Mouse (Mus musculus): ENCODE measurements at regions not wholly inside any gene's neighbourhood (a gene's known extent, or its start where the extent isn't known, plus 50 kb on each side); places are given as distances from the start of the nearest gene placed in this dataset.
A peak's percentile ranks its signal among the peaks of the same experiment; 100 is the strongest.

GRCm38 (mm10) chr11:43370025-43370424, 56.0 kb downstream of the Pttg1 start:
- 82% methylated on average over 3 of the region's 3 CpGs for WGBS
- Histone ChIP-seq H3K36me3 (no peaks in the 10 kb centered on the region), H3K4me1 (no peaks in the 10 kb centered on the region), H3K9me3 (no peaks in the 10 kb centered on the region), H3K27me3 (ENCODE audit: insufficient read depth, poor library complexity, severe bottlenecking) (no peaks in the 10 kb centered on the region), H3K4me3 (no peak overlapping the region), H3K27ac (no peak overlapping the region)
- peak; percentile 10 for DNase-seq (ENCODE audit: low spot score)

DNA sequence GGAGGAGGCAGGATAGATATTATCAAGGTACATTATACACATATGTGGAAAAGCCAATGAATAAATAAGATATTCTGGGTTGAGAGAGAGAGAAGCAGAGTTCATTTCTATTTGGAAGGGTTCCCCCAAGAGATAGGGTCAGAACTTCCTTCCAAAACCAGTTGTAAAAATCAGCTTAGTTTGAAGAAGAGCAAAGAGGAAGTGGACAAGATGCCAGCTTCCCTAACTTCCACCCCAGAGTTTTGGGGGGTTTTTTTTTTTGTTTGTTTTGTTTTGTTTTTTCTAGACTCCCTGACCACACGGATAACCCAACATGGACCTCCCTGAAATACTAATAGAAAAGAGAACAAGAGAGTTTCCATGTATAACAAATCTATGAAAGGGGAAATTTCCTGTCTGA, 57.7 kb downstream of the Pttg1 start:
- no peaks in the 10 kb centered on the region for H3K9me3 ChIP-seq
- WGBS = 76% methylated on average over 1 of the region's 1 CpGs
- DNase-seq (ENCODE audit: low spot score) = no peak
- H3K36me3 ChIP-seq = no peaks in the 10 kb centered on the region
- no peaks in the 10 kb centered on the region for H3K4me1 ChIP-seq
- no peak overlapping the region for H3K4me3 ChIP-seq
- H3K27ac ChIP-seq = no peak overlapping the region
- no peaks in the 10 kb centered on the region for H3K27me3 ChIP-seq (ENCODE audit: insufficient read depth, poor library complexity, severe bottlenecking)

- no peaks in the 10 kb centered on the region for H3K36me3 ChIP-seq
- 65% methylated on average over 13 of the region's 13 CpGs for WGBS
Measured at GRCm38 (mm10) chr11:43361858-43362257, 64.2 kb downstream of the Pttg1 start.

DNA sequence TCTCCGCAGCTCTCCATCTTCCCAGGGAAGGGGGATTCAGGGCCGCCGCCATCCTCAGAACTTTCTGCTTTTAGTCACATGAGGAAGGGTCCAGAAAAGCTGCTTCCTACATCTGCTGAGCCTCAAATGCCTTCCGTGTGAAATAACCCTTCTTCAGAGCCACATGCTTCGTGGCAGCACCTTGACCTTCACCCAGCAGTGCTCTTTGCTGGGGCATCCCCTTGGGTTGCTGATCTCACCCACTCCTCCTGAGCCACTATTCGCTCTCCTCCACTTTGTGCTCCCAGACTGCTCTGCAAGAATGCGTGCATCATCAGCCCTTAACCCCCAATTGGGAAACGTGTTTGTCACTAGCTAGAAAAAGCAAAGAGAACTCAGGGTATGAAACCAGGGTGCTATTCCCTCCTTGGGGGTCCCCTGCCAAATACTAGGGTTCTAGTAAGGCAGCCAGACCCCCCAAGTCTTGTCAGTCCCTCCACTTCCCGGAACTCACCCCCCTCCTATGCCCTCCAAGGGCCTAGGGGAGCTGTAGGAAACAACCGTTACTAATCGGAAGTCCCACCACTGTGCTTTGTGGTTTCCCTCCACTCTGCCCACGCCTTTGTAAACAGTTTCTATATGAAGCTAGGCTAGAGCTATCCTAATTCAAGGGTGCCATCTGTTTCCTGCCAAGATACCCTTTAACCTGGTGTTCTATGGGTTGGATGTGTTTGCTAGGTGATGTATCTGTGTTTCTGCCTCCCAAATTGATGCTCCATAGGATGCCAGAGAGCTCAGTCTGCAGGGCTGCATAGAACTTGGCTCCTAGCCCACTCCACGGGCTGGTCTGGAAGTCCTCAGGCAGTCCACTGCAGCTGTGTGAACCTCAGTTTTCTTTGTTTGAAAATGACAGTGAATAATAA, 67.4 kb downstream of the Pttg1 start:
- H3K4me3 ChIP-seq = no peak overlapping the region
- H3K9me3 ChIP-seq = no peaks in the 10 kb centered on the region
- H3K27me3 ChIP-seq (ENCODE audit: insufficient read depth, poor library complexity, severe bottlenecking) = no peaks in the 10 kb centered on the region
- H3K4me1 ChIP-seq = 0 out of 2 replicates have a peak, but pooled peaks cover 2% of the 10 kb centered on the region
- no peaks in the 10 kb centered on the region for H3K36me3 ChIP-seq
- DNase-seq (ENCODE audit: low spot score) = no peak
- WGBS = 69% methylated on average over 13 of the region's 13 CpGs
- no peak overlapping the region for H3K27ac ChIP-seq

More at GRCm38 (mm10) chr11:43361858-43362257, 64.2 kb downstream of the Pttg1 start:
- DNase-seq (ENCODE audit: low spot score) = no peak
- Histone ChIP-seq H3K4me1 (0 out of 2 replicates have a peak, but pooled peaks cover 2% of the 10 kb centered on the region), H3K9me3 (no peaks in the 10 kb centered on the region), H3K4me3 (no peak overlapping the region), H3K27ac (no peak overlapping the region), H3K27me3 (ENCODE audit: insufficient read depth, poor library complexity, severe bottlenecking) (no peaks in the 10 kb centered on the region)

DNA sequence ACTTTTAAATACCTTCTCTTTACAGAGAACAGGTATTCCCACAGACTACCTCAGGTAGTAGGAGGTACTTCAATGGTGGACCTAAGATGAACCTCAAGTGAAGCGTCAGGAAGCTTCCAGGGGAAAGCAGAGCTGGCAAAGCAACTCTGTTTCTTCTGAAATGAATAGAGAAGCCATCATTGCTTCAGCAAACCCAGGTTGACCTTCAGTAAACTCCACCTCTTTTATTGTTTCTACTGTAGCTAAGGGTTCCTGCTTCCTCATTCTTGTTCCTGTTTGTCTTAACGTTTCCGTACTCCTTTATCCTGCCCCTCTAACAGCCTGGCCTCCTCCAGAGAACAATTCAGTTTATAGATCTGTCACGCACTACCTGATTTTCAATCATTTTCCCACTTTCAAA, 72.4 kb downstream of the Pttg1 start:
- Histone ChIP-seq H3K4me1 (0 out of 2 replicates have a peak, but pooled peaks cover under 1% of the 10 kb centered on the region), H3K27ac (no peak overlapping the region), H3K36me3 (no peaks in the 10 kb centered on the region), H3K27me3 (ENCODE audit: insufficient read depth, poor library complexity, severe bottlenecking) (no peaks in the 10 kb centered on the region), H3K4me3 (no peak overlapping the region), H3K9me3 (no peaks in the 10 kb centered on the region)
- DNase-seq (ENCODE audit: low spot score) = no peak
- WGBS = 66% methylated on average over 4 of the region's 4 CpGs

DNA sequence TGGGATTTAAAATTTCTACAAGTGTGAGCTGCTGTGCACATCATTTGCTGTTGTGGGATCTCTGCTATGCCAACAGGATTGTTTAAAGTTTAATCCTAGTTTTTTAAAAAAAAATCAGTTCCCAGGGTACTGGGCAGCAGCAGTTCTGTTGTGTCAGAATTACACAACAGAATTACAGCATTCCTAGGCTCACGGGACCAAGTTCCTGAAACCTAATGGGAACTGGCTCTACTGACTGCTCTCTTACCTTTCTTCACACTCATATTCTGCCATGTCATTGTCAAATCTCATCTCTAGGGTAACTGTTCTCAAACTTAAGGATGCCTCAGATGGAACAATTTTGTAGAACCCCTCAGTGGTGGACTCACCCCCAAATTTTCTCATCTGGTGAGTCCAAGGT, 73.0 kb downstream of the Pttg1 start:
- no peaks in the 10 kb centered on the region for H3K27me3 ChIP-seq (ENCODE audit: insufficient read depth, poor library complexity, severe bottlenecking)
- DNase-seq (ENCODE audit: low spot score) = no peak
- H3K36me3 ChIP-seq = no peaks in the 10 kb centered on the region
- H3K4me1 ChIP-seq = no peaks in the 10 kb centered on the region
- no peak overlapping the region for H3K4me3 ChIP-seq
- no peaks in the 10 kb centered on the region for H3K9me3 ChIP-seq
- H3K27ac ChIP-seq = no peak overlapping the region
- WGBS = 86% methylated on average over 1 of the region's 1 CpGs

DNA sequence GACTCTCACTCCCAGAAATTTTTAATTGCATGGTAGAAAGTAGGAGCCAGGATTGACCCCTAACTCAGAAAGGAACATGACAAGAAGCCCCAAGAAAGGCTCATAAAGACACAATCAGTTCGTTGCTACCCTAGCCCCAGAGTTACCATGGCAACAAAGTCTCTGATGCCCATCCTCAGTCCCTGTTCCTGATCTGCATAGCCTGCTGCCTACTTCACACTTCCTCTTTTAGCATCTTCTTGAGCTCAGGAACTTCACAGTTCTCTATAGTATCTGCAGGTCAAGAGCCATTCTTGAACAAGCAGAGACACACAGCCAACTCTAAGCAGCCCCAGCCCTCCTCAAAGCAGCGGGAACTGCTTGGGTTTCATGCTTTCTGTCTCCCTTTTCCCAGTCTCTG, 74.2 kb downstream of the Pttg1 start:
- no peaks in the 10 kb centered on the region for H3K27me3 ChIP-seq (ENCODE audit: insufficient read depth, poor library complexity, severe bottlenecking)
- no peaks in the 10 kb centered on the region for H3K4me1 ChIP-seq
- H3K36me3 ChIP-seq = no peaks in the 10 kb centered on the region
- no peak overlapping the region for H3K27ac ChIP-seq
- WGBS = 68% methylated on average over 2 of the region's 2 CpGs
- DNase-seq (ENCODE audit: low spot score) = no peak
- no peaks in the 10 kb centered on the region for H3K9me3 ChIP-seq
- no peak overlapping the region for H3K4me3 ChIP-seq

- H3K36me3 ChIP-seq = no peaks in the 10 kb centered on the region
- H3K9me3 ChIP-seq = no peaks in the 10 kb centered on the region
- H3K27ac ChIP-seq = no peak overlapping the region
- no peaks in the 10 kb centered on the region for H3K27me3 ChIP-seq (ENCODE audit: insufficient read depth, poor library complexity, severe bottlenecking)
- no peaks in the 10 kb centered on the region for H3K4me1 ChIP-seq
- H3K4me3 ChIP-seq = no peak overlapping the region
- no peak for DNase-seq (ENCODE audit: low spot score)
- 86% methylated on average over 2 of the region's 2 CpGs for whole genome bisulfite sequencing
Measured at GRCm38 (mm10) chr11:43351348-43351747, 74.7 kb downstream of the Pttg1 start.

GRCm38 (mm10) chr11:43350242-43350641, 75.8 kb downstream of the Pttg1 start:
- peaks cover 1% of the 10 kb centered on the region; the same call in 1 of the 2 replicates for H3K4me1 ChIP-seq
- H3K36me3 ChIP-seq = no peaks in the 10 kb centered on the region
- no peak overlapping the region for H3K4me3 ChIP-seq
- no peaks in the 10 kb centered on the region for H3K9me3 ChIP-seq
- WGBS = 55% methylated on average over 3 of the region's 3 CpGs
- H3K27ac ChIP-seq = no peak overlapping the region
- DNase-seq (ENCODE audit: low spot score) = no peak
- no peaks in the 10 kb centered on the region for H3K27me3 ChIP-seq (ENCODE audit: insufficient read depth, poor library complexity, severe bottlenecking)

- Histone ChIP-seq H3K4me1 (peaks cover 8% of the 10 kb centered on the region; the same call in 1 of the 2 replicates), H3K4me3 (no peak overlapping the region), H3K9me3 (no peaks in the 10 kb centered on the region), H3K36me3 (no peaks in the 10 kb centered on the region), H3K27ac (no peak overlapping the region), H3K27me3 (ENCODE audit: insufficient read depth, poor library complexity, severe bottlenecking) (no peaks in the 10 kb centered on the region)
- WGBS = 49% methylated on average over 7 of the region's 7 CpGs
- no peak for DNase-seq (ENCODE audit: low spot score)
Measured at GRCm38 (mm10) chr11:43349564-43349963, 76.5 kb downstream of the Pttg1 start.

DNA sequence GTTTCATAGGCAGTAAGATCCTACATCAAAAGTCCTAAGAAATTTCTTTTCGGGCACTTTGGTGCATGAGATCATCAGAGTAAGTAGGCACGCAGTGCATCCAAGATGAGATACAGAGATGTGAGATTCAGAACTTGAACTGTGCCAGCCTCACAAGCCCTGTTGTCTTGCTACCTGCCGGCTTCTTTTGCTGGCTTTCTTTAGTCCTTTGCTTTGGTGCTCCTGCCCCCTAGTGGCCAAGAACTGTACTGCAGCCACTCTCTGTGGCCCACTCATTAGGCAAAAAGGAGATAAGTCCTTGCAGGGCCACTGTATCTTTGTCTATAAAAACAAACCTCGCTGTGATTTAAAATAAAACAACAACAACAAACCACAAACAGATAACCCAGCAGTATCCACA, 77.5 kb downstream of the Pttg1 start:
- 17% methylated on average over 4 of the region's 4 CpGs for WGBS

DNA sequence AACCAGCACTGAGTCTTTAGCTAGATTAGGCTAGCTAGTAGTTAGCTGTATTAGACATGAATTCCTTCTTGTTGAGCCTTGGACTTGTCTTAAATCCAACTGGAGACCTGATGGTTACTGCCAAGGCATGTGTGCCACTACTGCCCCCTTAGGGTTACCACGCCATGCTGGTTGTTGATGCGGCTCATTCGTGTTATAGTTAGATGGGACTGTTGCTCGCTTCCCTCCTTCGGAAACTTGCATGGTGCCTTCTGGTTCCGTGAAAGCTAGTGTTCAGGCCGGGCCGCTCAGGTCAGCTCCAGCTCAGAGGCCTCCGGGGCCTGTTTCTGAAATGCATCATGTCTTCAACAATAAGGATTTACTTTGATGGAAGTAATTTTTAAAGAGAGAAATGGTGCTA, 79.6 kb downstream of the Pttg1 start:
- Histone ChIP-seq H3K9me3 (no peaks in the 10 kb centered on the region), H3K27ac (no peak overlapping the region), H3K27me3 (ENCODE audit: insufficient read depth, poor library complexity, severe bottlenecking) (no peaks in the 10 kb centered on the region), H3K4me3 (no peak overlapping the region), H3K4me1 (peaks cover 11% of the 10 kb centered on the region; the same call in 1 of the 2 replicates), H3K36me3 (no peaks in the 10 kb centered on the region)
- WGBS = 91% methylated on average over 9 of the region's 9 CpGs
- DNase-seq (ENCODE audit: low spot score) = no peak

More for the DNA sequence above, 77.5 kb downstream of the Pttg1 start:
- Histone ChIP-seq H3K9me3 (no peaks in the 10 kb centered on the region), H3K27me3 (ENCODE audit: insufficient read depth, poor library complexity, severe bottlenecking) (no peaks in the 10 kb centered on the region), H3K27ac (no peak overlapping the region), H3K36me3 (no peaks in the 10 kb centered on the region), H3K4me3 (no peak overlapping the region), H3K4me1 (peaks cover 11% of the 10 kb centered on the region; the same call in 1 of the 2 replicates)
- DNase-seq (ENCODE audit: low spot score) = peak; percentile 77

- H3K9me3 ChIP-seq = no peaks in the 10 kb centered on the region
- H3K36me3 ChIP-seq = no peaks in the 10 kb centered on the region
- WGBS = 37% methylated on average over 14 of the region's 14 CpGs
- no peaks in the 10 kb centered on the region for H3K27me3 ChIP-seq (ENCODE audit: insufficient read depth, poor library complexity, severe bottlenecking)
- DNase-seq (ENCODE audit: low spot score) = no peak
- peak overlapping the region; percentile 19; the same call in 1 of the 2 replicates for H3K4me3 ChIP-seq
- H3K4me1 ChIP-seq = peaks cover 11% of the 10 kb centered on the region; the same call in 1 of the 2 replicates
- H3K27ac ChIP-seq = peak overlapping the region; percentile 67; the same call in 1 of the 2 replicates
Measured at GRCm38 (mm10) chr11:43344767-43345561, 81.1 kb downstream of the Pttg1 start.

All from heart, embryonic 10.5 days (tissue).